Comparison of ENCODE assay signal across 10 mouse cellular contexts in the genomic region with DNA sequence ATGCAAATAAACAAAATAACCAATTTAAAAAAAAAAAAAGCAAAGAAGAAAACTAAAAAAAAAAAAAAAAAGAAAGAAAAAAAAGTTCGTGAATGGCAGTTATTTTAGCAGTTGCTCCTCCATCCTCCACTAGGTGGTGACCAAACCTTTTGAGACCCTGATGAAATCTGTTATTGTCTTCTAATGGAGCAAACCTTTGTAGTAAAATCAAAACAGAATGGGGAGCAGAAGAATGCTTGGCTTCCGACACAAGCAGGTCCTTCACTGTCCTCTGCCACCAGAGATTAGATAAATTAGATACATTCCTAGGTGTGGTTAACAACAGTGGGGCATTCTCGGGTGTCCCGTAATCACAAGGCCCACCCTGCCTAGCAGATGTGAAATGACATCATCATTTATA. TPM values are rescaled to one million over a fixed set of nuclear protein-coding genes. Genes with fewer than 3 reads are reported as not detected.
DNase-seq lines count a peak whose midpoint lies in the region; ATAC-seq and TF ChIP-seq lines count a peak whose summit lies in the region.
"Had no signal": no experiment of that assay in that cellular context is flagged by ENCODE, and none has a peak within 500 bp of the region (broad histone marks: within the 10 kb centered on the region; RNA-seq: fewer than 3 reads in every experiment).

No protein-coding gene starts in this region.

- no peak overlapping the region for H3K4me2 ChIP-seq in lung, embryonic 14.5 days
- H3K4me2 ChIP-seq in intestine, embryonic 15.5 days (replicated peaks), result no peak overlapping the region
- no peak overlapping the region for H3K4me2 ChIP-seq in midbrain, postnatal 0 days (ENCODE audit: low read depth, low read length, poor library complexity, severe bottlenecking)
- H3K4me2 ChIP-seq: liver, embryonic 15.5 days had no signal

- no peak overlapping the region for H3K9ac ChIP-seq in lung, embryonic 14.5 days
- no peak overlapping the region for H3K9ac ChIP-seq in intestine, embryonic 15.5 days
- no peak overlapping the region for H3K9ac ChIP-seq in midbrain, postnatal 0 days (replicated peaks; ENCODE audit: low read length, poor library complexity, severe bottlenecking)
- H3K9ac ChIP-seq: liver, embryonic 15.5 days had no signal

- no peaks in the 10 kb centered on the region for H3K36me3 ChIP-seq in lung, embryonic 14.5 days (ENCODE audit: insufficient read depth)
- H3K36me3 ChIP-seq in intestine, embryonic 15.5 days, result no peaks in the 10 kb centered on the region
- H3K36me3 ChIP-seq in midbrain, postnatal 0 days (ENCODE audit: insufficient read depth, low read length), result no peaks in the 10 kb centered on the region
- H3K36me3 ChIP-seq: G1E; liver, embryonic 15.5 days had no signal

- H3K9me3 ChIP-seq in lung, embryonic 14.5 days (ENCODE audit: low read depth, low read length), result no peaks in the 10 kb centered on the region
- no peaks in the 10 kb centered on the region for H3K9me3 ChIP-seq in intestine, embryonic 15.5 days
- H3K9me3 ChIP-seq in midbrain, postnatal 0 days (ENCODE audit: low read length), result no peaks in the 10 kb centered on the region
- H3K9me3 ChIP-seq: liver, embryonic 15.5 days had no signal

- ATAC-seq in lung, embryonic 14.5 days (ENCODE audit: insufficient read depth), result no peak
- ATAC-seq in intestine, embryonic 15.5 days, result peak; percentile 57
- no peak for ATAC-seq in midbrain, postnatal 0 days (ENCODE audit: low FRiP score)
- ATAC-seq in erythroblast, adult 5-6 weeks (replicated peaks; ENCODE audit: low FRiP score, poor library complexity, severe bottlenecking), result no peak

- no peak overlapping the region for H3K27ac ChIP-seq in lung, embryonic 14.5 days (ENCODE audit: low read depth)
- H3K27ac ChIP-seq in intestine, embryonic 15.5 days, result no peak overlapping the region
- no peak overlapping the region for H3K27ac ChIP-seq in midbrain, postnatal 0 days (ENCODE audit: low read depth, low read length)
- H3K27ac ChIP-seq: liver, embryonic 15.5 days had no signal

- 20% methylated on average over 4 of the region's 4 CpGs for WGBS in lung, embryonic 14.5 days
- 26% methylated on average over 4 of the region's 4 CpGs for WGBS in intestine, embryonic 15.5 days
- 43% methylated on average over 4 of the region's 4 CpGs for WGBS in midbrain, postnatal 0 days

- no peaks in the 10 kb centered on the region for H3K27me3 ChIP-seq in lung, embryonic 14.5 days (ENCODE audit: insufficient read depth, low read length)
- no peaks in the 10 kb centered on the region for H3K27me3 ChIP-seq in intestine, embryonic 15.5 days (replicated peaks)
- no peaks in the 10 kb centered on the region; the same call in 1 of the 2 replicates for H3K27me3 ChIP-seq in midbrain, postnatal 0 days (ENCODE audit: insufficient read depth, low read length)
- H3K27me3 ChIP-seq: liver, embryonic 15.5 days had no signal

- no peak overlapping the region for H3K4me3 ChIP-seq in lung, embryonic 14.5 days (ENCODE audit: low read depth, low read length)
- H3K4me3 ChIP-seq in intestine, embryonic 15.5 days (replicated peaks), result no peak overlapping the region
- H3K4me3 ChIP-seq in midbrain, postnatal 0 days (ENCODE audit: low read depth, low read length), result no peak overlapping the region
- H3K4me3 ChIP-seq: liver, embryonic 15.5 days had no signal

- H3K4me1 ChIP-seq in lung, embryonic 14.5 days (ENCODE audit: insufficient read depth), result no peaks in the 10 kb centered on the region; the same call in 1 of the 2 replicates
- H3K4me1 ChIP-seq in intestine, embryonic 15.5 days (replicated peaks), result 0 out of 2 replicates have a peak, but pooled peaks cover 10% of the 10 kb centered on the region
- H3K4me1 ChIP-seq in midbrain, postnatal 0 days (ENCODE audit: insufficient read depth, low read length), result no peaks in the 10 kb centered on the region; the same call in 1 of the 2 replicates
- H3K4me1 ChIP-seq: liver, embryonic 15.5 days had no signal

- TF ChIP-seq CTCF in lung, embryonic 14.5 days (IDR thresholded peaks at IDR 0.05; ENCODE audit: low read depth), result peak; percentile 72
- TF ChIP-seq CTCF in midbrain, postnatal 0 days (IDR thresholded peaks at IDR 0.05), result peak; percentile 84

- DNase-seq in frontal cortex, postnatal 25 days (ENCODE audit: low spot score in 2 of 2), result peak; percentile 4 to 8
- DNase-seq in frontal cortex, postnatal 36 days (ENCODE audit: low spot score in 2 of 2), result no peak
- peak; percentile 79 for DNase-seq in lung, embryonic 14.5 days
- DNase-seq in lung, postnatal 25 days (ENCODE audit: low spot score), result no peak
- DNase-seq in midbrain, postnatal 0 days (ENCODE audit: low spot score), result peak; percentile 81
- no peak for DNase-seq in ovary, postnatal 10 days (ENCODE audit: low spot score)

RNA-seq across cellular contexts. Expression of a gene that starts 4.1 kb away (rescaled TPM):
- polyA plus RNA-seq in lung, embryonic 14.5 days (2014; fragmentation: Nextera tagmentation; extraction: Ambion mirVana), result 0.07 TPM in 1 of 2 replicates, not detected in the other
- 0.43 and 1.0 TPM in 2 replicates for polyA plus RNA-seq in intestine, embryonic 15.5 days (2015; fragmentation: Nextera tagmentation; extraction: Ambion mirVana)
- total RNA-seq in midbrain, postnatal 0 days (2014; rRNA removed), result 0.49 and 11.5 TPM in 2 replicates
- 0.29 and 0.32 TPM in 2 replicates for polyA plus RNA-seq in midbrain, postnatal 0 days (2015; fragmentation: Nextera tagmentation; extraction: Ambion mirVana)
- total RNA-seq in erythroblast, adult 5-6 weeks (2015; ENCODE audit: low replicate concordance), result not detected in 2 replicates
- total RNA-seq in erythroblast, adult 5-6 weeks (2017; ENCODE audit: low replicate concordance), result not detected in 2 replicates
- total RNA-seq: G1E had no signal
- polyA plus RNA-seq: G1E had no signal

RNA-seq across cellular contexts. Expression of a gene that starts 11.9 kb away (rescaled TPM):
- polyA plus RNA-seq in lung, embryonic 14.5 days (2014; fragmentation: Nextera tagmentation; extraction: Ambion mirVana), result 3.2 and 3.4 TPM in 2 replicates
- polyA plus RNA-seq in intestine, embryonic 15.5 days (2015; fragmentation: Nextera tagmentation; extraction: Ambion mirVana), result 4.3 and 5.4 TPM in 2 replicates
- 24.1 and 25.8 TPM in 2 replicates for total RNA-seq in midbrain, postnatal 0 days (2014; rRNA removed)
- polyA plus RNA-seq in midbrain, postnatal 0 days (2015; fragmentation: Nextera tagmentation; extraction: Ambion mirVana), result 26.4 and 28.1 TPM in 2 replicates
- total RNA-seq in erythroblast, adult 5-6 weeks (2015; ENCODE audit: low replicate concordance), result 2.1 TPM in 2 replicates
- total RNA-seq in erythroblast, adult 5-6 weeks (2017; ENCODE audit: low replicate concordance), result 1.3 and 1.4 TPM in 2 replicates

RNA-seq across cellular contexts. Expression of a gene that starts 12.0 kb away (rescaled TPM):
- 2.1 and 3.0 TPM in 2 replicates for polyA plus RNA-seq in lung, embryonic 14.5 days (2014; fragmentation: Nextera tagmentation; extraction: Ambion mirVana)
- 5.0 and 5.6 TPM in 2 replicates for polyA plus RNA-seq in intestine, embryonic 15.5 days (2015; fragmentation: Nextera tagmentation; extraction: Ambion mirVana)
- total RNA-seq in midbrain, postnatal 0 days (2014; rRNA removed), result 11.3 and 16.6 TPM in 2 replicates
- 4.6 TPM in 2 replicates for polyA plus RNA-seq in midbrain, postnatal 0 days (2015; fragmentation: Nextera tagmentation; extraction: Ambion mirVana)
- total RNA-seq in erythroblast, adult 5-6 weeks (2015; ENCODE audit: low replicate concordance), result 0.42 and 1.5 TPM in 2 replicates
- total RNA-seq in erythroblast, adult 5-6 weeks (2017; ENCODE audit: low replicate concordance), result 0.70 and 2.0 TPM in 2 replicates
- polyA plus RNA-seq: G1E had no signal

RNA-seq across cellular contexts. Expression of a gene that starts 18.7 kb away (rescaled TPM):
- 0.08 and 0.20 TPM in 2 replicates for polyA plus RNA-seq in lung, embryonic 14.5 days (2014; fragmentation: Nextera tagmentation; extraction: Ambion mirVana)
- polyA plus RNA-seq in intestine, embryonic 15.5 days (2015; fragmentation: Nextera tagmentation; extraction: Ambion mirVana), result 0.05 and 0.18 TPM in 2 replicates
- 0.44 and 0.52 TPM in 2 replicates for total RNA-seq in midbrain, postnatal 0 days (2014; rRNA removed)
- 0.36 and 0.44 TPM in 2 replicates for polyA plus RNA-seq in midbrain, postnatal 0 days (2015; fragmentation: Nextera tagmentation; extraction: Ambion mirVana)
- total RNA-seq in erythroblast, adult 5-6 weeks (2015; ENCODE audit: low replicate concordance), result 0.38 TPM in 1 of 2 replicates, not detected in the other
- total RNA-seq in erythroblast, adult 5-6 weeks (2017; ENCODE audit: low replicate concordance), result 0.51 and 0.98 TPM in 2 replicates
- total RNA-seq: G1E had no signal
- polyA plus RNA-seq: G1E; liver, embryonic 15.5 days had no signal

Comparison
In these comparisons a context has a peak if more than half of its experiments do, and no peak if none do; other contexts are left out.
1. DNase-seq: peak in frontal cortex, postnatal 25 days (2 of 2), lung, embryonic 14.5 days (single experiment) and midbrain, postnatal 0 days (single experiment); none in frontal cortex, postnatal 36 days (0 of 2), lung, postnatal 25 days (single experiment) and ovary, postnatal 10 days (single experiment).